Mouse (Mus musculus): Measurements from ENCODE around the gene Hoxd8. TPM values are rescaled to one million over a fixed set of nuclear protein-coding genes. Genes with fewer than 3 reads are reported as not detected.

Gene Hoxd8
- polyA plus RNA-seq, 1 experiment from 2014 or later: 0.66 TPM

DNA sequence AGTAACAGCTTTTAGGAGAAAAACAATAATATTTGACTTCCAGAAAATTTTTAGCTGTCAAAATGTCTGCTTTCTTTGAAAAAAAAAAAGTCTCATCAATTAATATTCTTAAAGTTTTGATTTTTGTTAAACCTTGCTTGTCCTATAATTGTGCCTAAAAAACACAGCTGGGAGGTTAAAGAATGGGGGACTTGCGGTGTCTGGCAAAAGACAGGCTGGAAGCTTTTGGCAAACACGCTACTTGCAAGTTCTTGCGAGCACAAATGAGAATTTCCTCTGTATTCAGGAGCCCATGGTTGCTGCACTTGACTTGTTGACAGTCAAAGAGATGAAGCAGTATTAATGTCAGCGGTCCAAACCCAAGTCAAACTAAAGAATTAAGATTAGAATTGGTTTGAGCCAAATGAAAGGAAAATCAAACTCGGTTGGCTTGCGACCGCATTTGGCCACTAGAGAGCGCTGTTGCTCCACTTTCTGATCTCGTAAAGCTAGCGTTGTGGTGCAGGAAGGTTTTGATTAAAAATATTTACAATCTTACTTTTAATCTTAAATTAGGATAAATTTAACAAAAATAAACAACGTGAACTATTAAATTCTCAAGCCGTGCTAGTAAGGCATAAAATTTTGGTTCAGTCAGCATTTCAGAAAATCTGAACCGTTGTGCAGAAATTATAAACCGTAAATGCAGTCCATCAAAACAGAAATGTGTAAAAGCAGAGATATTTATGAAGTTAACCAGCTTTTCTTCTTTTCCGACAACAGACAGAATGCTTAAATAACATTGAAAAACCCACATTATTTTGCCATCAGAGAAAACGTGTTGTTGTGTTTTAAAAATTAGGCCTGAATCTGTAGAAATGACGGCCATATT, 2.2 kb upstream of the Hoxd8 start:
- Histone ChIP-seq H3K9ac (ENCODE audit: low read depth, low read length) (no peak overlapping the region), H3K36me3 (ENCODE audit: control insufficient read depth, insufficient read depth, low read length) (no peaks in the 10 kb centered on the region), H3K4me2 (ENCODE audit: low read length) (no peak overlapping the region), H3K27me3 (replicated peaks; ENCODE audit: control insufficient read depth, insufficient read depth, low read length) (peaks cover 38% of the 10 kb centered on the region), H3K9me3 (ENCODE audit: control insufficient read depth, low read length) (no peaks in the 10 kb centered on the region), H3K27ac (ENCODE audit: low read depth, low read length) (no peak overlapping the region), H3K4me1 (ENCODE audit: control insufficient read depth, insufficient read depth, low read depth, low read length) (peaks cover 20% of the 10 kb centered on the region), H3K4me3 (ENCODE audit: low read length) (no peak overlapping the region)
- 12% methylated on average over 17 of the region's 17 CpGs for WGBS
- no peak for ATAC-seq

DNA sequence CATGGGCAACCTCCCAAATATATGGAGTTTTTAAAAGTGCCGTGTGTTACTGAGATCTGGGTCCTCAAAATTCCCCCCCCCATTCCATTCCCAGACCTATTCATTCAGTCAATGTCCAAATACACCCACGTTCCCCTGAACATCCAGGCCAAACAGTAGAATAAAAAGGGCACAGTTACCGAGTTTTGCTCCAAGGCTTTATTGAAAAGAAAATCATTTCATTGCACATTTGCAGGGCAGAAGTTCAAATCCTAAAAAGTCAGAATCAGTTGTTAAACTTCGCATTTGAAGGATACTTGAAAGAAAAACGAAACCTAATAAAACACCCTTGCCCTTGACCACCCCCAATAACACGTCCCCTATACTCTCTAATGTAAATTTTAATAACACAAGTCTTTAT, 1.6 kb upstream of the Hoxd8 start:
- Histone ChIP-seq H3K36me3 (ENCODE audit: control insufficient read depth, insufficient read depth, low read length) (no peaks in the 10 kb centered on the region), H3K27me3 (replicated peaks; ENCODE audit: control insufficient read depth, insufficient read depth, low read length) (peaks cover 39% of the 10 kb centered on the region)
- 24% methylated on average over 6 of the region's 6 CpGs for WGBS

DNA sequence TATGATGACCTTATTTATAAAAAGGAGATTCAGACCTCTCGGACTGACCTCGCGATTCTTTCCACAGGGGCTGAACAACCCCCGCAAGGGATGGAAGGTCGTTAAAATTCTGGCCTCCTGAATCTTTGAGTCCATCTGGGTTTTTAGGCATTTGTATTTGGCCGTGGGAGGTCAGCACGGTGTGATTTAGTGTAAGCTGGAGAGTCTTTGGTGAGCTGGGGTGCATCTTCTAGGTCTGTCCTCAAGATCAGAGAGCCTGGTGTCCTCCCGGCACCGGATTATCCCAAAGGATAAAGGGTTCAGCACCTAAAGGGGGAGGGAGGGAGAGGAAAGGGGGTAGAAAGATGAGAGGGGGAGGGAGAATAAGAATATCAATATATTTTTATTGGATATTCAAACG, 1.1 kb upstream of the Hoxd8 start:
- Histone ChIP-seq H3K27ac (ENCODE audit: low read depth, low read length) (no peak overlapping the region), H3K27me3 (replicated peaks; ENCODE audit: control insufficient read depth, insufficient read depth, low read length) (peaks cover 42% of the 10 kb centered on the region), H3K4me1 (ENCODE audit: control insufficient read depth, insufficient read depth, low read depth, low read length) (peaks cover 10% of the 10 kb centered on the region), H3K4me3 (ENCODE audit: low read length) (no peak overlapping the region), H3K4me2 (ENCODE audit: low read length) (no peak overlapping the region), H3K9me3 (ENCODE audit: control insufficient read depth, low read length) (no peaks in the 10 kb centered on the region), H3K9ac (ENCODE audit: low read depth, low read length) (no peak overlapping the region), H3K36me3 (ENCODE audit: control insufficient read depth, insufficient read depth, low read length) (no peaks in the 10 kb centered on the region)
- ATAC-seq: no peak
- WGBS: 10% methylated on average over 10 of the region's 10 CpGs

More for the DNA sequence above, 1.6 kb upstream of the Hoxd8 start:
- Histone ChIP-seq H3K9me3 (ENCODE audit: control insufficient read depth, low read length) (no peaks in the 10 kb centered on the region), H3K27ac (ENCODE audit: low read depth, low read length) (no peak overlapping the region), H3K4me3 (ENCODE audit: low read length) (no peak overlapping the region), H3K9ac (ENCODE audit: low read depth, low read length) (no peak overlapping the region), H3K4me1 (ENCODE audit: control insufficient read depth, insufficient read depth, low read depth, low read length) (peaks cover 15% of the 10 kb centered on the region), H3K4me2 (ENCODE audit: low read length) (no peak overlapping the region)
- no peak for ATAC-seq

DNA sequence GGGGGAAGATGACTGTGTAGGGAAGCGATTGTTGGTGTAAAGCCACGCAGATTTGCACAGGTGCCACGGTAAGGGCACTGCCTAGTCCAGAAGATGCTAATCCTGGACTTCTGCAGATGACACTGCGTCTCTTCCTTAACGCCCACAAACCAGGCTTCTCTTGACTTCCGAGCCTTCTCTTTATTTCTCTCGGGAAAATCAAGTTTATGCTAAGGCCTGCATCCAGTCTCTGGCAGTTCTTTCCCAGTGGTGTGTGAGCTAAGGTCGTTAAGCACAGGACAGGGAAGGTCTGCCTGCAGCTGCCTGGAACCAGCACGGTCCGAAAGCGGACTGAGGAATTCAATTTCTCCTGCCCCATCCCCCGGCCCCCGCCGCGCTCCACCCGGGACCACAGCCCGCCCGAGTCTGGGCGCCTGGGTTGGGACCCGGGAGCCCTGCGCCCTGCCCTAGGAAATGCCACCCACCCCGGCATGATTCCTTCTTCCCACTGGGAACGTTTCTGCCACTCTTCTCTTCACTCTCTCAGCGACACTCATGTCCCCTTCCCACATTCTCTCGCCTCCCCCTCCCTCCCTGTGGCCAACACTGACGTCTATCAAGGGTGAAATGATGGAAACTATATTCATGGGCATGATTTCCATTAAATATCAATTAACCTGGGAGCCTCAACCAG, 559 bp upstream of the Hoxd8 start:
- WGBS: 4% methylated on average over 26 of the region's 26 CpGs

GRCm38 (mm10) chr2:74704999-74705466, 618 bp downstream of the Hoxd8 start:
- Histone ChIP-seq H3K4me2 (ENCODE audit: low read length) (peak overlapping the region; percentile 55), H3K4me1 (ENCODE audit: control insufficient read depth, insufficient read depth, low read depth, low read length) (peaks cover 10% of the 10 kb centered on the region), H3K36me3 (ENCODE audit: control insufficient read depth, insufficient read depth, low read length) (no peaks in the 10 kb centered on the region), H3K27ac (ENCODE audit: low read depth, low read length) (no peak overlapping the region), H3K9me3 (ENCODE audit: control insufficient read depth, low read length) (no peaks in the 10 kb centered on the region), H3K9ac (ENCODE audit: low read depth, low read length) (peak overlapping the region; percentile 43), H3K27me3 (replicated peaks; ENCODE audit: control insufficient read depth, insufficient read depth, low read length) (peaks cover 53% of the 10 kb centered on the region), H3K4me3 (ENCODE audit: low read length) (peak overlapping the region; percentile 41)
- 2% methylated on average over 20 of the region's 66 CpGs for WGBS
- no peak for ATAC-seq

More for the DNA sequence above, 559 bp upstream of the Hoxd8 start:
- no peaks in the 10 kb centered on the region for H3K36me3 ChIP-seq (ENCODE audit: control insufficient read depth, insufficient read depth, low read length)
- no peak overlapping the region for H3K4me3 ChIP-seq (ENCODE audit: low read length)
- H3K27ac ChIP-seq (ENCODE audit: low read depth, low read length): no peak overlapping the region
- no peak overlapping the region for H3K9ac ChIP-seq (ENCODE audit: low read depth, low read length)
- H3K9me3 ChIP-seq (ENCODE audit: control insufficient read depth, low read length): no peaks in the 10 kb centered on the region
- H3K4me1 ChIP-seq (ENCODE audit: control insufficient read depth, insufficient read depth, low read depth, low read length): peaks cover 10% of the 10 kb centered on the region
- ATAC-seq: no peak; the same call in 1 of the 2 replicates
- H3K27me3 ChIP-seq (replicated peaks; ENCODE audit: control insufficient read depth, insufficient read depth, low read length): peaks cover 47% of the 10 kb centered on the region
- H3K4me2 ChIP-seq (ENCODE audit: low read length): no peak overlapping the region

GRCm38 (mm10) chr2:74705467-74706089, 1.2 kb downstream of the Hoxd8 start:
- ATAC-seq: no peak

DNA sequence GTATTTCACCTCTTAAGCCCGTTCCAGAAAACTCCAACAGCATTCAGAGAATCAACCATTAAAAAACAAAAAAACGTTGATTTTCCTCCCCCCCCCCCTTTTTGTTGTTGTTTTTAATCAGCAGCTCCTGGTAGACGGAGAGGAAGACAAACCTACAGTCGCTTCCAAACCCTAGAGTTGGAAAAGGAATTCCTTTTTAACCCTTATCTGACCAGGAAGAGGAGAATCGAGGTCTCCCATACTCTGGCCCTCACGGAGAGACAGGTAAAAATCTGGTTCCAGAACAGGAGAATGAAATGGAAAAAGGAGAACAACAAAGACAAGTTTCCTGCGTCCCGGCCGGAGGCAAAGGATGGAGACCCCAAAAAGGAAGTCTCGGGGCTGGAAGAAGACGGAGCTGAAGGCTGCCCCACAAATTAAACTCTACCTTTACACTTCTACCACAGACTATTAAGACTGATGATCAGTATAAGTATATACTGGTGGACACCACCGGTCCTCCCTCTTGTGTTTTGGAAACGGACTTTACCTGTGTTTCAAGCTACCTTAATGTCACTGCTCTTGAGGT, 2.1 kb downstream of the Hoxd8 start:
- H3K9me3 ChIP-seq (ENCODE audit: control insufficient read depth, low read length): no peaks in the 10 kb centered on the region
- H3K27me3 ChIP-seq (replicated peaks; ENCODE audit: control insufficient read depth, insufficient read depth, low read length): peaks cover 52% of the 10 kb centered on the region
- ATAC-seq: no peak
- no peak overlapping the region for H3K4me2 ChIP-seq (ENCODE audit: low read length)
- H3K36me3 ChIP-seq (ENCODE audit: control insufficient read depth, insufficient read depth, low read length): no peaks in the 10 kb centered on the region
- H3K9ac ChIP-seq (ENCODE audit: low read depth, low read length): no peak overlapping the region
- H3K27ac ChIP-seq (ENCODE audit: low read depth, low read length): no peak overlapping the region
- no peak overlapping the region for H3K4me3 ChIP-seq (ENCODE audit: low read length)
- WGBS: 3% methylated on average over 13 of the region's 13 CpGs
- peaks cover 10% of the 10 kb centered on the region for H3K4me1 ChIP-seq (ENCODE audit: control insufficient read depth, insufficient read depth, low read depth, low read length)

More at GRCm38 (mm10) chr2:74705467-74706089, 1.2 kb downstream of the Hoxd8 start:
- WGBS: under 1% methylated on average over 43 of the region's 85 CpGs
- peak overlapping the region; percentile 43 for H3K9ac ChIP-seq (ENCODE audit: low read depth, low read length)
- H3K9me3 ChIP-seq (ENCODE audit: control insufficient read depth, low read length): no peaks in the 10 kb centered on the region
- no peaks in the 10 kb centered on the region for H3K36me3 ChIP-seq (ENCODE audit: control insufficient read depth, insufficient read depth, low read length)
- peak overlapping the region; percentile 55 for H3K4me2 ChIP-seq (ENCODE audit: low read length)
- peaks cover 10% of the 10 kb centered on the region for H3K4me1 ChIP-seq (ENCODE audit: control insufficient read depth, insufficient read depth, low read depth, low read length)
- H3K4me3 ChIP-seq (ENCODE audit: low read length): peak overlapping the region; percentile 41
- H3K27me3 ChIP-seq (replicated peaks; ENCODE audit: control insufficient read depth, insufficient read depth, low read length): peaks cover 53% of the 10 kb centered on the region
- no peak overlapping the region for H3K27ac ChIP-seq (ENCODE audit: low read depth, low read length)

- Histone ChIP-seq H3K27ac (ENCODE audit: low read depth, low read length) (no peak overlapping the region), H3K4me1 (ENCODE audit: control insufficient read depth, insufficient read depth, low read depth, low read length) (peaks cover 14% of the 10 kb centered on the region), H3K4me2 (ENCODE audit: low read length) (no peak overlapping the region), H3K9ac (ENCODE audit: low read depth, low read length) (no peak overlapping the region), H3K4me3 (ENCODE audit: low read length) (no peak overlapping the region), H3K9me3 (ENCODE audit: control insufficient read depth, low read length) (no peaks in the 10 kb centered on the region), H3K36me3 (ENCODE audit: control insufficient read depth, insufficient read depth, low read length) (no peaks in the 10 kb centered on the region), H3K27me3 (replicated peaks; ENCODE audit: control insufficient read depth, insufficient read depth, low read length) (peaks cover 58% of the 10 kb centered on the region)
- no peak for ATAC-seq
- 10% methylated on average over 7 of the region's 7 CpGs for WGBS
Observed at GRCm38 (mm10) chr2:74707599-74707998, 3.2 kb downstream of the Hoxd8 start.
